Mouse (Mus musculus) gastrocnemius, adult 8-10 months (tissue): ENCODE measurements around the gene E2f1. TPM values are rescaled to one million over a fixed set of nuclear protein-coding genes. Genes with fewer than 3 reads are reported as not detected.
A peak's percentile ranks its signal among the peaks of the same experiment; 100 is the strongest.

Experiments used
- DNase-seq, 2 experiments: peaks; one replicate each; pipeline ENCODE4 v3.0.0; 2022; ENCODE audit warnings: low spot score in 2 of 2
- total RNA-seq, 4 experiments: library from RNA; stranded (reverse); gene quantifications; 2 replicates each; pipeline ENCODE4 v1.2.4; 2022

E2f1 gene
- under 1 TPM in 3 of 4 experiments, not detected in 1; 0.13 to 0.34 (median 0.27) TPM for total RNA-seq

GRCm38 (mm10) chr2:154569836-154570286 lies at the start of gene E2f1:
Gene E2f1 (minus strand): TSS chr2:154569892.
- DNase-seq, result peak; percentile 82 to 87

- DNase-seq, result no peak
These were observed 47.4 kb upstream of the E2f1 start for GRCm38 (mm10) chr2:154617061-154617460.

GRCm38 (mm10) chr2:154615674-154616073 lies 46.0 kb upstream of the E2f1 start:
- DNase-seq, result no peak

GRCm38 (mm10) chr2:154614841-154615576 lies 45.3 kb upstream of the E2f1 start:
- no peak for DNase-seq

- DNase-seq, result peak; percentile 87 to 89
These were observed 43.7 kb upstream of the E2f1 start, which contains the start of the genes Zfp341 and 4930519P11Rik for GRCm38 (mm10) chr2:154613118-154614115. Gene Zfp341 (plus strand): TSS chr2:154613297. Gene 4930519P11Rik (minus strand): TSS chr2:154613437.

- no peak for DNase-seq
These were observed 39.5 kb upstream of the E2f1 start for GRCm38 (mm10) chr2:154609050-154609767.

- no peak for DNase-seq
These were observed 37.3 kb upstream of the E2f1 start for GRCm38 (mm10) chr2:154606965-154607364.

- no peak for DNase-seq
These were observed 34.5 kb upstream of the E2f1 start for GRCm38 (mm10) chr2:154604156-154604555.

- DNase-seq, result peak; percentile 99 to 100
These were observed 34.0 kb upstream of the E2f1 start, which contains the start of gene Pxmp4 for GRCm38 (mm10) chr2:154603638-154604153. Gene Pxmp4 (minus strand): TSS chr2:154603708.

- no peak for DNase-seq
These were observed 33.4 kb upstream of the E2f1 start for GRCm38 (mm10) chr2:154603007-154603637.

- DNase-seq, result no peak
These were observed 31.6 kb upstream of the E2f1 start for GRCm38 (mm10) chr2:154601324-154601723.

GRCm38 (mm10) chr2:154600586-154600985 lies 30.9 kb upstream of the E2f1 start:
- no peak for DNase-seq

GRCm38 (mm10) chr2:154597399-154597798 lies 27.7 kb upstream of the E2f1 start:
- DNase-seq, result no peak

GRCm38 (mm10) chr2:154595775-154596174 lies 26.1 kb upstream of the E2f1 start:
- DNase-seq, result no peak

GRCm38 (mm10) chr2:154593025-154593424 lies 23.3 kb upstream of the E2f1 start:
- no peak for DNase-seq

- no peak for DNase-seq
These were observed 21.5 kb upstream of the E2f1 start for GRCm38 (mm10) chr2:154591239-154591638.

- DNase-seq, result no peak
These were observed 19.4 kb upstream of the E2f1 start for GRCm38 (mm10) chr2:154589051-154589450.

GRCm38 (mm10) chr2:154586405-154586804 lies 16.7 kb upstream of the E2f1 start:
- DNase-seq, result no peak

GRCm38 (mm10) chr2:154584931-154585601 lies 15.4 kb upstream of the E2f1 start:
- no peak for DNase-seq
